Mouse (Mus musculus) liver, adult 2 months (tissue): Measurements from ENCODE around the gene Dbnl.

Experiments
- CTCF ChIP-seq: fragments of 200-500 bp; IDR thresholded peaks from 2 replicates; pipeline ENCODE4 v1.5.1; 2011; ENCODE audit warnings: low read depth, low read length, control low read depth
- POLR2A ChIP-seq: fragments of 200-500 bp; IDR thresholded peaks from 2 replicates; pipeline ENCODE4 v1.6.1; 2011; ENCODE audit warnings: low read length, control low read depth; ENCODE audit not compliant: insufficient read depth; ENCODE audit errors: extremely low read depth

DNA sequence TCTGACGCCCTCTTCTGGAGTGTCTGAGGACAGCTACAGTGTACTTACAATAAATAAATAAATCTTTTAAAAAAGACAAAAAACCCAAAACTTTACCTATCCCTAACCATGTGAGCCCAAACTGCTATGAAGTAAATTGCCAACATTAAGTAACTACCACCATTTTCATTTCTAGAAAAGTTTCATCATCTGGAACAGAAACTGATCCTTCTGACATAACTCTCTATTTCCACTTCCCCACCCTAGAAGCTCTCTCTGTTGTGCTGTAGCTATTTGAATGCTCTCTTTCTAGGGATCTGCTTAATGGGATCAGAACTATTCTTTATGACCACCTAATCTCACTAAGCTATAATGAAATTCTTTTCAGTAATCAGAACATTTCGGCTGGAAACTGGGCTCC lies 43.3 kb upstream of the Dbnl start:
- TF ChIP-seq CTCF = no peak
- no peak for TF ChIP-seq POLR2A
